Mouse (Mus musculus) 3134 (cell line): ENCODE measurements around the gene 4930512M02Rik.

ENCODE experiments used
- DNase-seq: peaks from one replicate; pipeline ENCODE4 v3.0.0-alpha.2; 2011; ENCODE audit warnings: low spot score; ENCODE audit not compliant: insufficient read length; ENCODE audit errors: extremely low read depth

The 4930512M02Rik gene

GRCm38 (mm10) chr11:11565146-11565820, 62.4 kb downstream of the 4930512M02Rik start:
- no peak for DNase-seq

- no peak for DNase-seq
These were observed 63.2 kb downstream of the 4930512M02Rik start for GRCm38 (mm10) chr11:11564266-11565044.

GRCm38 (mm10) chr11:11561118-11561517, 66.5 kb downstream of the 4930512M02Rik start:
- no peak for DNase-seq

- no peak for DNase-seq
These were observed 68.4 kb downstream of the 4930512M02Rik start for GRCm38 (mm10) chr11:11559099-11559686.

GRCm38 (mm10) chr11:11558662-11559061, 69.0 kb downstream of the 4930512M02Rik start:
- no peak for DNase-seq

GRCm38 (mm10) chr11:11557173-11557967, 70.3 kb downstream of the 4930512M02Rik start:
- no peak for DNase-seq

- DNase-seq = no peak
These were observed 71.4 kb downstream of the 4930512M02Rik start for GRCm38 (mm10) chr11:11556186-11556585.

- DNase-seq = no peak
These were observed 72.1 kb downstream of the 4930512M02Rik start for GRCm38 (mm10) chr11:11555563-11555962.

GRCm38 (mm10) chr11:11547597-11548240, 79.9 kb downstream of the 4930512M02Rik start:
- DNase-seq = no peak

- no peak for DNase-seq
These were observed 80.6 kb downstream of the 4930512M02Rik start for GRCm38 (mm10) chr11:11546903-11547511.

GRCm38 (mm10) chr11:11545948-11546347, 81.7 kb downstream of the 4930512M02Rik start:
- no peak for DNase-seq
